Mouse (Mus musculus): ENCODE measurements around the gene Sec23ip. TPM values are rescaled to one million over a fixed set of nuclear protein-coding genes. Genes with fewer than 3 reads are reported as not detected.
"Not testable (repeated sequence)": the region's sequence is repeated elsewhere in the genome, so short reads cannot be mapped to it uniquely, and the experiment has no call there.

Sec23ip gene
- 39.1 and 41.7 TPM in 2 replicates for polyA plus RNA-seq (2016; fragmentation: Nextera tagmentation; extraction: Ambion mirVana)

GRCm38 (mm10) chr7:128744684-128745485 is at the start of gene Sec23ip:
Sec23ip (plus strand) TSS chr7:128744943.
- Histone ChIP-seq H3K27ac (replicated peaks) (peak within 1 kb of the TSS; percentile 91), H3K27me3 (replicated peaks; ENCODE audit: low read depth, poor library complexity, severe bottlenecking) (peaks cover 19% of the 10 kb centered on the region), H3K4me1 (peaks cover 33% of the 10 kb centered on the region), H3K9me3 (no peaks in the 10 kb centered on the region), H3K36me3 (replicated peaks) (peaks cover 12% of the 10 kb centered on the region), H3K4me3 (peak within 1 kb of the TSS; percentile 99)
- DNase-seq (ENCODE audit: low spot score): peak; percentile 98
- under 1% methylated on average over 55 of the region's 55 CpGs for WGBS

GRCm38 (mm10) chr7:128699959-128700358 is 44.8 kb upstream of the Sec23ip start:
- H3K4me1 ChIP-seq; H3K27ac ChIP-seq (replicated peaks); H3K9me3 ChIP-seq; DNase-seq (ENCODE audit: low spot score); H3K27me3 ChIP-seq (replicated peaks; ENCODE audit: low read depth, poor library complexity, severe bottlenecking); H3K4me3 ChIP-seq: not testable (repeated sequence)
- peaks cover 96% of the 10 kb centered on the region for H3K36me3 ChIP-seq (replicated peaks)
- WGBS: 94% methylated on average over 6 of the region's 6 CpGs

DNA sequence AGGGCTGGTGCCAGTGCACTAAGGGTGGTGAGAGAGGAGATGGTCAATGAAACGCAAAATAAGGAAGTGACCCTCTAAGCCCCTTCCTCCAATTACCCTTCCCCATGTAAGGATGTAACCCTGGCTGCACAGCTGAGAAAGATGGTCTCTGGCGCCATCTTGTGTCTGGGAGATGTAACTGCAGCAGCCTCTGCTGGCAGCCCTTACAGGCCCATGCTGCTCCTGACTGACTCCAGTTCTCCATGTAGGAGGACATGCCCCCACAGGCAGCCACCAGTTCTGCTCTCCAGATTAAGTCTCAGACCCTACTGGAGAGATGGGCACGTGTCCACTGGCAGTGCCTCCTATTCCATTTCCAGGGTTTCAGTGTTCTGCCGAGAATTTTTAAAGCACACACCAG is 39.0 kb upstream of the Sec23ip start:
- peak; percentile 75 for DNase-seq (ENCODE audit: low spot score)
- 27% methylated on average over 4 of the region's 4 CpGs for WGBS
- H3K9me3 ChIP-seq: no peaks in the 10 kb centered on the region
- H3K27me3 ChIP-seq (replicated peaks; ENCODE audit: low read depth, poor library complexity, severe bottlenecking): no peaks in the 10 kb centered on the region
- peaks cover 100% of the 10 kb centered on the region for H3K36me3 ChIP-seq (replicated peaks)
- H3K4me1 ChIP-seq: no peaks in the 10 kb centered on the region
- no peak overlapping the region for H3K4me3 ChIP-seq
- H3K27ac ChIP-seq (replicated peaks): no peak overlapping the region

GRCm38 (mm10) chr7:128717991-128718390 is 26.8 kb upstream of the Sec23ip start:
- Histone ChIP-seq H3K27me3 (replicated peaks; ENCODE audit: low read depth, poor library complexity, severe bottlenecking) (no peaks in the 10 kb centered on the region), H3K4me3 (no peak overlapping the region), H3K27ac (replicated peaks) (no peak overlapping the region), H3K36me3 (replicated peaks) (peaks cover 100% of the 10 kb centered on the region), H3K9me3 (no peaks in the 10 kb centered on the region), H3K4me1 (no peaks in the 10 kb centered on the region)
- DNase-seq (ENCODE audit: low spot score): no peak
- WGBS: 78% methylated on average over 4 of the region's 4 CpGs

DNA sequence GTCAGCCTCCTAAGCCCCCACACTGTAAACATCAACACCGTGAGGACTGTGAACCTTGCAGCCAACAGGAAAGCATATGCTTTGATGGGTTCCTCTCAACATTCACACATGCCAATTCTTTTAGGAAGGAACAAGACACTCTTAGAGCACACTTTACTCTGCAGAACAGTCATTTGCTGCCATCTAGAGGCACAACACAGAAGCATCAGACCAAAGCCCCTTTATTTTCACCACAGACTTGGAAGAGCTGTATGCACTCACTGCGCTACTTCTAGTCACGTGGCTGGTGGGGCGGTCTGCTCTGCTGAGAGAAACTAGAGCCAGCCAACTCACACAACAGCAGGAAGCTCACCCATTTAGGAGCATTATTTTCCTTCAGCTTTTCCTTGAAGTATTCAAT is 20.0 kb upstream of the Sec23ip start:
- Histone ChIP-seq H3K36me3 (replicated peaks) (peaks cover 57% of the 10 kb centered on the region), H3K4me1 (peaks cover 16% of the 10 kb centered on the region; the same call in 1 of the 2 replicates), H3K4me3 (no peak overlapping the region), H3K9me3 (no peaks in the 10 kb centered on the region), H3K27ac (replicated peaks) (no peak overlapping the region), H3K27me3 (replicated peaks; ENCODE audit: low read depth, poor library complexity, severe bottlenecking) (no peaks in the 10 kb centered on the region)
- 48% methylated on average over 4 of the region's 4 CpGs for WGBS
- peak; percentile 55 for DNase-seq (ENCODE audit: low spot score)

DNA sequence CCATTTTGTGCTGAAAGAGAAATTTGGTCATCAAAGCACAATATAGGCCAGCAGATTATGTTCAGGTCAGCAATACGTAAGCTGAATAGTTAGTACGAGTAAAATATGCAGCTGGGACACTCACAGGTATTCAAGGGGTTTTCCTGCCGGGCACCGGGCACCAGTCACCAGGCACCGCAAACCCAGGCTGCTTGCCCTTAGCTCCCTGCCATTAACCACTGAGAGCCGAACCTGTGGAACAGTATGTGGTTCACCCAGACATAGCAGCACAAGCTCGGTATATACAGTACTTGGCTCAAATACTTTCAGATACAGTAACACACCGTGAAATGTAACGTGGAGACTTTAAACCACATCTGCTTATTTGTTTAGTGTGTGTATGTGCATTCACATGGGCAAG is 19.6 kb upstream of the Sec23ip start:
- Histone ChIP-seq H3K9me3 (no peaks in the 10 kb centered on the region), H3K36me3 (replicated peaks) (peaks cover 52% of the 10 kb centered on the region), H3K27ac (replicated peaks) (no peak overlapping the region), H3K27me3 (replicated peaks; ENCODE audit: low read depth, poor library complexity, severe bottlenecking) (no peaks in the 10 kb centered on the region), H3K4me3 (no peak overlapping the region), H3K4me1 (peaks cover 16% of the 10 kb centered on the region; the same call in 1 of the 2 replicates)
- DNase-seq (ENCODE audit: low spot score): no peak
- 86% methylated on average over 9 of the region's 9 CpGs for WGBS

GRCm38 (mm10) chr7:128726999-128727398 is 17.7 kb upstream of the Sec23ip start:
- Histone ChIP-seq H3K4me3 (no peak overlapping the region), H3K9me3 (no peaks in the 10 kb centered on the region), H3K27me3 (replicated peaks; ENCODE audit: low read depth, poor library complexity, severe bottlenecking) (no peaks in the 10 kb centered on the region), H3K27ac (replicated peaks) (no peak overlapping the region), H3K4me1 (peaks cover 16% of the 10 kb centered on the region; the same call in 1 of the 2 replicates), H3K36me3 (replicated peaks) (peaks cover 34% of the 10 kb centered on the region)
- 52% methylated on average over 10 of the region's 10 CpGs for WGBS
- no peak for DNase-seq (ENCODE audit: low spot score)

- Histone ChIP-seq H3K36me3 (replicated peaks) (peaks cover 27% of the 10 kb centered on the region), H3K27ac (replicated peaks) (no peak overlapping the region), H3K27me3 (replicated peaks; ENCODE audit: low read depth, poor library complexity, severe bottlenecking) (no peaks in the 10 kb centered on the region), H3K9me3 (no peaks in the 10 kb centered on the region), H3K4me1 (peaks cover 16% of the 10 kb centered on the region; the same call in 1 of the 2 replicates), H3K4me3 (no peak overlapping the region)
- WGBS: 54% methylated on average over 5 of the region's 5 CpGs
- no peak for DNase-seq (ENCODE audit: low spot score)
These were observed 17.0 kb upstream of the Sec23ip start for GRCm38 (mm10) chr7:128727701-128728100.

DNA sequence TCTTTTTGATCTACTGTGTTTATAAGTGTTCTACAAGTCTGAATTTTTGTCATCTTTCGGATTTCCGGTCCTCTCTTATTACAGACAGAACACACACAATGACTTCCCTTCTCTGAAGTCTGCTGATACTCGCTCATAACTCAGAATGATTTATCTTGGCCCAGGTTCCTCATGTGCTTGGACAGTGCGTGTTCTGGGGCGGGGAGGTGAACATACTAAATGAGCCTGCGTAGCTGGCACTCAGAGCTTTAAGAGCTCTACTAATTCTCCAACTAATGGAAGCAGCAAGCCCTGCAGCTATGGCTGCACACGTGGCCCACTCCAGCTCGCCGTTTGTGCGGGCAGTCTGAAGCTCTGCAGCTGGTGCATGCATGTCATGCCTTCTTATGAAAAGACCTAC is 16.0 kb upstream of the Sec23ip start:
- H3K36me3 ChIP-seq (replicated peaks): peaks cover 17% of the 10 kb centered on the region
- DNase-seq (ENCODE audit: low spot score): no peak
- no peaks in the 10 kb centered on the region for H3K27me3 ChIP-seq (replicated peaks; ENCODE audit: low read depth, poor library complexity, severe bottlenecking)
- 92% methylated on average over 10 of the region's 10 CpGs for WGBS
- no peak overlapping the region for H3K27ac ChIP-seq (replicated peaks)
- no peak overlapping the region for H3K4me3 ChIP-seq
- H3K4me1 ChIP-seq: peaks cover 16% of the 10 kb centered on the region; the same call in 1 of the 2 replicates
- H3K9me3 ChIP-seq: no peaks in the 10 kb centered on the region

DNA sequence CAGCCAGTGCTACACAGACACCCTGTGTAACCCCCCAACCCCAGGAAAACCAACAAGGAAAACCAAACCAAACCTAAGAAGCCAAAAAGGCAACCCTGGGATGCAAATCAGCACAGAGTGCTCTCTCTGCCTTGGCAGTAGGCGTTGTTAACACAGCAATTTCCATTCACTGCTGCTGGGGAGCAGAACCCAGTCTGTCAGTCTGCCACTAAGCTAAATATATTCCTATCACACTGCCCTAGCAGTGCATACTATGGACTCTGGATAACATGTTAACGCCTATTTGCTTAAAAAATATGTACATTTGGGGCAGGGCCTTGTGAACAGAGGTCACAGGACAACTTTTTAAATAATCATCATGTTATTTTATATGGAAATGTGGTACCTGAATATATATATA is 13.2 kb upstream of the Sec23ip start:
- DNase-seq (ENCODE audit: low spot score): no peak
- peaks cover 29% of the 10 kb centered on the region for H3K36me3 ChIP-seq (replicated peaks)

GRCm38 (mm10) chr7:128738041-128738440 is 6.7 kb upstream of the Sec23ip start:
- Histone ChIP-seq H3K4me1 (peaks cover 24% of the 10 kb centered on the region), H3K9me3 (0 out of 2 replicates have a peak, but pooled peaks cover 3% of the 10 kb centered on the region), H3K4me3 (peak overlapping the region; percentile 99), H3K36me3 (replicated peaks) (peaks cover 39% of the 10 kb centered on the region), H3K27ac (replicated peaks) (no peak overlapping the region), H3K27me3 (replicated peaks; ENCODE audit: low read depth, poor library complexity, severe bottlenecking) (peaks cover 12% of the 10 kb centered on the region; the same call in 1 of the 2 replicates)
- WGBS: 82% methylated on average over 5 of the region's 5 CpGs
- no peak for DNase-seq (ENCODE audit: low spot score)

More for the DNA sequence above, 13.2 kb upstream of the Sec23ip start:
- Histone ChIP-seq H3K4me1 (peaks cover 7% of the 10 kb centered on the region; the same call in 1 of the 2 replicates), H3K9me3 (0 out of 2 replicates have a peak, but pooled peaks cover 3% of the 10 kb centered on the region), H3K4me3 (no peak overlapping the region), H3K27me3 (replicated peaks; ENCODE audit: low read depth, poor library complexity, severe bottlenecking) (no peaks in the 10 kb centered on the region), H3K27ac (replicated peaks) (no peak overlapping the region)
- WGBS: 85% methylated on average over 2 of the region's 2 CpGs

DNA sequence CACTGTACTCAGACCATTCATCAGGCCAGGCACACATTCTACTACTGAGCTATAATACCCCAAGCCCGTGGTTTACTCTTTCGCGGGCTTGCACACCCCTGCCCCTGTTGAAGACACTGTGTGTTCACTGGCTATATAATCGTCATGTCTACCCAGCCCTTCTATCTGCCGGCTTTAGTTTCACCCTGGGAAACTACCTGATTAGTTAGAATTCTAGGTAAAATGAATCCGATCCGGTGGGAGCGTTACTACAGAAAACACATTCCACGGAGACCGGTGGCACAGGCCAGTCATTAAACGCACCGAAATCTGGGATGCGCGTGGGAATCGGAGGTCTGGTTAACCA is 5.7 kb upstream of the Sec23ip start:
- peak overlapping the region; percentile 99 for H3K4me3 ChIP-seq
- H3K4me1 ChIP-seq: peaks cover 26% of the 10 kb centered on the region
- H3K27ac ChIP-seq (replicated peaks): peak overlapping the region; percentile 97
- WGBS: 3% methylated on average over 15 of the region's 15 CpGs
- peaks cover 39% of the 10 kb centered on the region for H3K36me3 ChIP-seq (replicated peaks)
- peaks cover 19% of the 10 kb centered on the region for H3K27me3 ChIP-seq (replicated peaks; ENCODE audit: low read depth, poor library complexity, severe bottlenecking)
- peak; percentile 21 for DNase-seq (ENCODE audit: low spot score)
- H3K9me3 ChIP-seq: 0 out of 2 replicates have a peak, but pooled peaks cover 3% of the 10 kb centered on the region
